Mouse (Mus musculus) left cerebral cortex, adult 2 months (tissue): Measurements from ENCODE around the gene Map2k3. TPM values are rescaled to one million over a fixed set of nuclear protein-coding genes. Genes with fewer than 3 reads are reported as not detected.

ENCODE experiments used
- DNase-seq, 2 experiments: peaks; one replicate each; pipeline ENCODE4 v3.0.0; 2021 to 2022; ENCODE audit warnings: low spot score in 2 of 2, mixed read lengths in 1 of 2; ENCODE audit errors: extremely low spot score in 1 of 2
- H3K27ac ChIP-seq: fragments of 200-600 bp; 2 replicates; pipeline ENCODE4 v1.8.1; 2022
- H3K4me3 ChIP-seq: fragments of 200-600 bp; 2 replicates; pipeline ENCODE4 v1.8.1; 2022
- CTCF ChIP-seq: fragments of 200-600 bp; IDR thresholded peaks from 2 replicates; pipeline ENCODE4 v1.8.1; 2022; ENCODE audit warnings: antibody characterized with exemption, mild to moderate bottlenecking, moderate library complexity
- intact Hi-C: fragments of 180-260 bp; cut with DNase I; formaldehyde crosslinking; loops from one replicate; pipeline ENCODE4 v1.15.1; 2025
- total RNA-seq, 2 experiments: library from RNA; stranded (reverse); gene quantifications; 2 replicates each; pipeline ENCODE4 v1.2.3; 2021

Gene Map2k3
- total RNA-seq, 2 experiments from 2014 or later, result 18.4 to 23.6 TPM

GRCm38 (mm10) chr11:60930724-60931281 lies 1.0 kb upstream of the Map2k3 start:
- peak overlapping the region; percentile 65 for H3K4me3 ChIP-seq
- intact Hi-C loops, result loop anchor here (5.0 kb wide), 1 partner anchor 54 kb away; the partner anchor contains the start of gene Tmem11
- no peak overlapping the region for H3K27ac ChIP-seq
- no peak for DNase-seq
- TF ChIP-seq CTCF, result no peak

- peak overlapping the region; percentile 65 for H3K4me3 ChIP-seq
- no peak overlapping the region for H3K27ac ChIP-seq
- intact Hi-C loops, result loop anchor here (5.0 kb wide), 1 partner anchor 54 kb away; the partner anchor contains the start of gene Tmem11
- DNase-seq, result no peak
- TF ChIP-seq CTCF, result no peak
Observed at GRCm38 (mm10) chr11:60931282-60931868, 458 bp upstream of the Map2k3 start.

- Histone ChIP-seq H3K27ac (peak overlapping the region; percentile 87), H3K4me3 (peak overlapping the region; percentile 65)
- peak in 1 of 2 experiments; percentile 31 for DNase-seq
- intact Hi-C loops, result loop anchor here (2.0 to 5.0 kb wide), 2 partner anchors 20 to 55 kb away; partner anchors contain the start of gene Tmem11
- TF ChIP-seq CTCF, result no peak
Observed at GRCm38 (mm10) chr11:60932503-60933020, 729 bp downstream of the Map2k3 start.

- TF ChIP-seq CTCF, result no peak
- Histone ChIP-seq H3K27ac (peak overlapping the region; percentile 47), H3K4me3 (peak overlapping the region; percentile 65)
- no peak for DNase-seq
- intact Hi-C loops, result loop anchor here (2.0 to 5.0 kb wide), 2 partner anchors 21 to 56 kb away; partner anchors contain the start of gene Tmem11
Observed at GRCm38 (mm10) chr11:60933178-60933930, 1.5 kb downstream of the Map2k3 start.

DNA sequence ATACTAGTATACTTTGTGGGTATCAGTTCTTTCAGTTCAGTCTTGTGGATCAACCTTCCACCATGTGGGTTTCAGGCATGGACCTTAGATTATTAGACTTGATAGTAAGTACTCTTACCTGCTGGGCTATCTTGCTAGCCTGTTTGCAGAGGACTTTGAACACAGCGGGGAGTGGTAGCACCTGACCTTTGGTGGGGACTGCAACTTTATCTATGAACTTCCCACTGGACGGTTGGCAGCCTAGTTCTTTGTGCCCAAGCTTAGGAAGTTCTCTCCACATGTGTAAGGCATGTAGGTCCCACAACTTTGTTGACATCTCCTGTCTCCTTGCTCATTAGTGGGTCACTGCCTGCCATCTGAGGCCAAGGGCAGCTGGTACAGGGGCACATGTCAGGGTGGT lies 3.0 kb downstream of the Map2k3 start:
- intact Hi-C loops, result loop anchor here (5.0 kb wide), 1 partner anchor 57 kb away; the partner anchor contains the start of gene Tmem11
- TF ChIP-seq CTCF, result no peak
- DNase-seq, result no peak
- no peak overlapping the region for H3K4me3 ChIP-seq
- H3K27ac ChIP-seq, result no peak overlapping the region

GRCm38 (mm10) chr11:60935326-60935974 lies 3.6 kb downstream of the Map2k3 start:
- DNase-seq, result peak; percentile 48 to 59
- Histone ChIP-seq H3K4me3 (no peak overlapping the region), H3K27ac (peak overlapping the region; percentile 17; the same call in 1 of the 2 replicates)
- TF ChIP-seq CTCF, result no peak
- intact Hi-C loops, result no loop called here

- TF ChIP-seq CTCF, result no peak
- H3K27ac ChIP-seq, result peak overlapping the region; percentile 17; the same call in 1 of the 2 replicates
- no peak overlapping the region for H3K4me3 ChIP-seq
- intact Hi-C loops, result no loop called here
- DNase-seq, result no peak
Observed at GRCm38 (mm10) chr11:60935975-60936373, 4.1 kb downstream of the Map2k3 start.

DNA sequence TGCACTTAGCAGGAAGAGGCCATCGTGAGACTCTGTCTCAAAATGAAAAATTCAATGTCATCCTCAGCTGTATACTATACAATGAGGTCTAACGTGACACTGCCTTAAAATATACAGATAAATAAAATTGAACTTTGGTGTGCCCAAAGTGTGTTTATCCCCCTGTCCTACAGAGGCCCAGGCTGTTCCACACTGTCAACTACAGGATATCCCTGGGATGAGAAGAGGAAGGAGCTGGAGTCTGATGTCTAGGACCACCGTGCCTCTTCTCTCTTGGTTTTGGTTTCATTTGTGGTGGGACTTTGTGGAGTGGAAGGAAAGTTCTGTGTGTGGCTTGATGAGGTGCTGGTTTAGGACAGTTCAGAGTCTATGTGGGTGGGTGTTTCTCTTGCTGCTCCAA lies 5.8 kb downstream of the Map2k3 start:
- no peak for DNase-seq
- H3K27ac ChIP-seq, result no peak overlapping the region
- intact Hi-C loops, result no loop called here
- H3K4me3 ChIP-seq, result no peak overlapping the region
- no peak for TF ChIP-seq CTCF

DNA sequence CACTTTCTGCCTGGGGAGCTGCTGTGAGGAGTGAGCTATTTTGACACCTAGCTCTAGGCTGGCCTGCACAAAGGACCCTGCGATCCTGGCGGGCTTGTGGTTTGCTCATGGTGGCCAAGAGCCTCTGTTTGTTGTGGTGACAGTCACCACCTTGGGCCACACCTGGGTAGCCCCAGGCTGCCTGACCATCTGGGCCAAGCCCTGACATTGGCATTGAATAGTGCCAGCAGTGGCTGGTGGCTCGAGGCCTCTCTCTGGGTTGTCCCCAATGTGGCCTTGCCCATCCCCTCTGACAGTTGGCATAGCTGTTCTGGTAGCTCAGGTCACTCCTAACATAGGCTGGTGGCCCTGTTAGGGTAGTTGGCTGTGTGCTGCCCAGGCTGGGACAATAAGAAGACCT lies 7.7 kb downstream of the Map2k3 start:
- intact Hi-C loops, result no loop called here
- no peak overlapping the region for H3K27ac ChIP-seq
- DNase-seq, result no peak
- no peak for TF ChIP-seq CTCF
- H3K4me3 ChIP-seq, result no peak overlapping the region

- no peak for TF ChIP-seq CTCF
- Histone ChIP-seq H3K27ac (no peak overlapping the region), H3K4me3 (no peak overlapping the region)
- DNase-seq, result no peak
- intact Hi-C loops, result no loop called here
Observed at GRCm38 (mm10) chr11:60940501-60940900, 8.7 kb downstream of the Map2k3 start.

DNA sequence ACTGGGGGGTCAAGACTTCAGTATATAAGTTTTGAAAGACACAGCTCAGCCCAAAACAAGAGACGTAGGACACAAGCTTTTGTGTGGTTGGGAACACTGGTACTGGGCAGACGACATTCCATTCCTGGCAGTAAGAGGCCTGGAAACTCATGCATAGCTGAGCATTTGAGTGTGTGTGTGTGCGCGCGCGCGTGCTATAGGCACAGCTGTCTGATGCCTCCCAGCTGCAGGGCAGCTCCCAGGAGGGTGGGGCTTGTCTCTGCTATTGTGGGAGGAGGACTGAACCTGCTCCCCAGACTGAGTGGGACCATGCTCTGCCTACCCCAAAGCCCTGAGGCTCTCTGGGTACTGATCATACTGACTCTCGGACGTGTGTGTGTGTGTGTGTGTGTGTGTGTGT lies 9.5 kb downstream of the Map2k3 start:
- TF ChIP-seq CTCF, result no peak
- DNase-seq, result no peak
- H3K27ac ChIP-seq, result no peak overlapping the region
- intact Hi-C loops, result no loop called here
- H3K4me3 ChIP-seq, result no peak overlapping the region
